Mouse (Mus musculus) myocyte (in vitro differentiated cells): ENCODE measurements around the gene Stk25. TPM values are rescaled to one million over a fixed set of nuclear protein-coding genes. Genes with fewer than 3 reads are reported as not detected.

ENCODE experiments used
- H3K27me3 ChIP-seq: one replicate; pipeline ENCODE4 v1.6.1; 2011; ENCODE audit not compliant: control insufficient read depth, insufficient read depth, insufficient read length
- H3K36me3 ChIP-seq: one replicate; pipeline ENCODE4 v1.6.1; 2011; ENCODE audit not compliant: control insufficient read depth, insufficient read depth
- H3K4me2 ChIP-seq: one replicate; pipeline ENCODE4 v1.6.1; 2011; ENCODE audit warnings: low read depth, control low read depth
- H3K4me3 ChIP-seq: one replicate; pipeline ENCODE4 v1.5.1; 2011; ENCODE audit warnings: mild to moderate bottlenecking, control low read depth, moderate library complexity
- H3K79me2 ChIP-seq: one replicate; pipeline ENCODE4 v1.6.1; 2011; ENCODE audit not compliant: control insufficient read depth, insufficient read depth
- H3ac ChIP-seq: one replicate; pipeline ENCODE4 v1.6.1; 2011; ENCODE audit not compliant: control insufficient read depth, insufficient read length
- CEBPB ChIP-seq: IDR thresholded peaks from 2 replicates; pipeline ENCODE4 v1.6.1; 2011; ENCODE audit warnings: mild to moderate bottlenecking, moderate library complexity; ENCODE audit not compliant: poor library complexity, insufficient read depth, severe bottlenecking
- E2F4 ChIP-seq: IDR thresholded peaks from one replicate; pipeline ENCODE4 v1.6.1; 2011; ENCODE audit warnings: mild to moderate bottlenecking, control low read depth, moderate library complexity; ENCODE audit not compliant: insufficient read depth
- MAX ChIP-seq: IDR thresholded peaks from one replicate; pipeline ENCODE4 v1.6.1; 2011; ENCODE audit warnings: low read depth, mild to moderate bottlenecking, control low read depth
- MYOD1 ChIP-seq, 3 experiments: IDR thresholded peaks; one replicate each; pipeline ENCODE4 v1.6.1; 2011; ENCODE audit warnings: control low read depth in 2 of 3, low read depth in 2 of 3, mild to moderate bottlenecking in 2 of 3, moderate library complexity in 1 of 3; ENCODE audit not compliant: insufficient read length in 2 of 3, control insufficient read depth in 1 of 3
- MYOG ChIP-seq, 3 experiments: IDR thresholded peaks; one replicate each; pipeline ENCODE4 v1.6.1; 2011; ENCODE audit warnings: control low read depth in 2 of 3, low read depth in 2 of 3, mild to moderate bottlenecking in 2 of 3; ENCODE audit not compliant: insufficient read length in 2 of 3, control insufficient read depth in 1 of 3, insufficient read depth in 1 of 3
- POLR2A ChIP-seq: IDR thresholded peaks from one replicate; pipeline ENCODE4 v1.6.1; 2011; ENCODE audit warnings: low read depth, mild to moderate bottlenecking, control low read depth, moderate library complexity; ENCODE audit not compliant: insufficient read length
- POLR2AphosphoS2 ChIP-seq: IDR thresholded peaks from one replicate; pipeline ENCODE4 v1.6.1; 2011; ENCODE audit warnings: low read depth, control low read depth; ENCODE audit not compliant: insufficient read length
- REST ChIP-seq: IDR thresholded peaks from one replicate; pipeline ENCODE4 v1.6.1; 2011; ENCODE audit warnings: mild to moderate bottlenecking, control low read depth, moderate library complexity; ENCODE audit not compliant: insufficient read depth, insufficient read length
- SRF ChIP-seq: IDR thresholded peaks from one replicate; pipeline ENCODE4 v1.6.1; 2011; ENCODE audit warnings: low read depth; ENCODE audit not compliant: control insufficient read depth, insufficient read length
- TCF12 ChIP-seq: IDR thresholded peaks from one replicate; pipeline ENCODE4 v1.6.1; 2011; ENCODE audit warnings: mild to moderate bottlenecking, control low read depth; ENCODE audit not compliant: poor library complexity, insufficient read depth, severe bottlenecking
- TCF3 ChIP-seq: IDR thresholded peaks from one replicate; pipeline ENCODE4 v1.6.1; 2011; ENCODE audit warnings: low read depth, control low read depth; ENCODE audit not compliant: insufficient read length
- USF1 ChIP-seq: IDR thresholded peaks from one replicate; pipeline ENCODE4 v1.6.1; 2011; ENCODE audit warnings: low read depth, mild to moderate bottlenecking, control low read depth, moderate library complexity
- polyA plus RNA-seq: library from polyadenylated mRNA; unstranded; fragments of >200 nt; fragmentation: generic; extraction: Trizol; gene quantifications from one replicate; pipeline ENCODE4 v1.2.1, GENCODE M21; 2012; ENCODE audit warnings: missing spikeins

Gene Stk25
- polyA plus RNA-seq, 1 experiment: 119 TPM

DNA sequence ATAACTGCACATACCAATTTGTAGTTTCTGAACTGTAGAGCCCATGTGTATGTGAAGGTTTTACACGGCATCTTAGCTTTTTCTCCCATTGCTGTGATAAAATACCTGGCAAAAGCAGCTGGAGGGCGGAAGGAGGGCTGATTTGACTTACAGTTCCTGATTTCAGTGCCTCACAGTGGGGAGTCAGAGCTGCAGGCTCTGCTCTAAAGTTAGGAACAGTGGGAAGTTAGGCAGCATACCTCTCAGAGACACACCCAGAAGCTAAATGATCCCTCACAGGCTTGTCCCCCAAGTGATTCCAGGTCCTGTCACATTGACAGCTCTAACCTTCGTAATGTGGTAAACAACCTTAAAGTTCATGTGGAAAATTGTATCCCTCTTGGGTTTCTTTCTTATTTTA is 81.4 kb downstream of the Stk25 start:
- H3ac ChIP-seq: no peak overlapping the region
- H3K36me3 ChIP-seq: peaks cover 11% of the 10 kb centered on the region
- no peak overlapping the region for H3K4me2 ChIP-seq
- TF ChIP-seq POLR2AphosphoS2: no peak
- TF ChIP-seq REST: no peak
- TF ChIP-seq MYOG (IDR thresholded peaks at IDR 0.05; ENCODE audit: control insufficient read depth in 1 of 3, insufficient read depth in 1 of 3, insufficient read length in 2 of 3, low read depth in 2 of 3): no peak
- no peak for TF ChIP-seq POLR2A
- no peak for TF ChIP-seq CEBPB
- no peak for TF ChIP-seq TCF3
- no peak for TF ChIP-seq TCF12
- TF ChIP-seq USF1: no peak
- no peak for TF ChIP-seq SRF
- no peak for TF ChIP-seq E2F4
- no peak for TF ChIP-seq MYOD1 (IDR thresholded peaks at IDR 0.05; ENCODE audit: control insufficient read depth in 1 of 3, insufficient read length in 2 of 3, low read depth in 2 of 3)
- TF ChIP-seq MAX: no peak
- H3K79me2 ChIP-seq: no peaks in the 10 kb centered on the region
- no peaks in the 10 kb centered on the region for H3K27me3 ChIP-seq
- H3K4me3 ChIP-seq: no peak overlapping the region

Other genes with a start within 250 kb of the Stk25 start
- gene Hdlbp, start 179.8 kb downstream of the Stk25 start, polyA plus RNA-seq: 154 TPM
- 3.1 TPM for gene Farp2, start 146.6 kb downstream of the Stk25 start, polyA plus RNA-seq
- gene Bok, start 27.0 kb upstream of the Stk25 start, polyA plus RNA-seq: 37.8 TPM
- gene Atg4b, start 92.8 kb upstream of the Stk25 start, polyA plus RNA-seq: 49.9 TPM
- 52.9 TPM for gene Thap4, start 96.2 kb upstream of the Stk25 start, polyA plus RNA-seq
- 81.4 TPM for gene Dtymk, start 143.3 kb upstream of the Stk25 start, polyA plus RNA-seq
- gene Ing5, start 145.3 kb upstream of the Stk25 start, polyA plus RNA-seq: 3.3 TPM
- gene D2hgdh, start 166.2 kb upstream of the Stk25 start, polyA plus RNA-seq: 7.6 TPM
- 0.14 TPM for gene Gal3st2, start 202.6 kb upstream of the Stk25 start, polyA plus RNA-seq